17 mouse cellular contexts compared by ENCODE assay signal in genomic region chr6:117251383-117251925, GRCm38 (mm10).
DNase-seq lines count a peak whose midpoint lies in the region.
"Had no signal": no experiment of that assay in that cellular context is flagged by ENCODE, and none has a peak within 500 bp of the region (broad histone marks: within the 10 kb centered on the region; RNA-seq: fewer than 3 reads in every experiment).

No protein-coding gene starts in this region.

- H3K27ac ChIP-seq in heart, embryonic 10.5 days: no peak overlapping the region
- peak overlapping the region; percentile 25; the same call in 1 of the 2 replicates for H3K27ac ChIP-seq in embryonic facial prominence, embryonic 10.5 days (replicated peaks)
- H3K27ac ChIP-seq: midbrain, embryonic 13.5 days; neural tube, embryonic 13.5 days had no signal

- H3K4me3 ChIP-seq in heart, embryonic 10.5 days: no peak overlapping the region
- H3K4me3 ChIP-seq in embryonic facial prominence, embryonic 10.5 days: no peak overlapping the region
- H3K4me3 ChIP-seq: midbrain, embryonic 13.5 days; neural tube, embryonic 13.5 days had no signal

- H3K36me3 ChIP-seq in heart, embryonic 10.5 days: no peaks in the 10 kb centered on the region
- H3K36me3 ChIP-seq in embryonic facial prominence, embryonic 10.5 days (replicated peaks): no peaks in the 10 kb centered on the region
- H3K36me3 ChIP-seq: midbrain, embryonic 13.5 days; neural tube, embryonic 13.5 days had no signal

- peaks cover 70% of the 10 kb centered on the region for H3K4me1 ChIP-seq in heart, embryonic 10.5 days
- peaks cover 51% of the 10 kb centered on the region for H3K4me1 ChIP-seq in embryonic facial prominence, embryonic 10.5 days

- intact Hi-C loops in heart, postnatal 25 days (cut with DNase I): no loop called here
- intact Hi-C loops in heart, postnatal 10 days (cut with DNase I): loop anchor here (5.0 kb wide), 1 partner anchor 76 kb away; no protein-coding TSS in a partner anchor
- intact Hi-C loops in left cerebral cortex, postnatal 25 days (cut with DNase I): no loop called here

- H3K27me3 ChIP-seq in heart, embryonic 10.5 days (ENCODE audit: insufficient read depth, poor library complexity, severe bottlenecking): peaks cover 3% of the 10 kb centered on the region; the same call in 1 of the 2 replicates
- no peaks in the 10 kb centered on the region for H3K27me3 ChIP-seq in embryonic facial prominence, embryonic 10.5 days (replicated peaks; ENCODE audit: low read depth, poor library complexity, severe bottlenecking)
- H3K27me3 ChIP-seq: midbrain, embryonic 13.5 days; neural tube, embryonic 13.5 days; Patski had no signal

- DNase-seq in cerebellum, postnatal 10 days: peak; percentile 44 to 48
- no peak for DNase-seq in cerebellum, adult 8-10 months
- peak; percentile 88 for DNase-seq in heart, embryonic 10.5 days (ENCODE audit: low spot score)
- DNase-seq in heart, postnatal 25 days (ENCODE audit: low spot score): no peak
- DNase-seq in embryonic facial prominence, embryonic 10.5 days (ENCODE audit: low spot score): no peak
- DNase-seq in heart, postnatal 10 days: peak; percentile 44 to 46
- no peak for DNase-seq in thymus, postnatal 14 days
- no peak for DNase-seq in left cerebral cortex, postnatal 25 days (ENCODE audit: low spot score in 2 of 2)
- DNase-seq: adrenal gland, adult 8-10 months; cerebellum, postnatal 14 days; gastrocnemius, postnatal 14 days; kidney, postnatal 10 days; liver; lung, postnatal 10 days had no signal

- WGBS in heart, embryonic 10.5 days: 28% methylated on average over 12 of the region's 12 CpGs
- whole genome bisulfite sequencing in embryonic facial prominence, embryonic 10.5 days: 71% methylated on average over 12 of the region's 12 CpGs

- H3K9me3 ChIP-seq in heart, embryonic 10.5 days: no peaks in the 10 kb centered on the region
- no peaks in the 10 kb centered on the region for H3K9me3 ChIP-seq in embryonic facial prominence, embryonic 10.5 days
- H3K9me3 ChIP-seq: midbrain, embryonic 13.5 days; neural tube, embryonic 13.5 days had no signal

Comparison
In these comparisons a context has a peak if more than half of its experiments do, and no peak if none do; other contexts are left out.
1. DNase-seq: peak in cerebellum, postnatal 10 days (2 of 2), heart, embryonic 10.5 days (single experiment) and heart, postnatal 10 days (2 of 2); none in cerebellum, adult 8-10 months (single experiment), heart, postnatal 25 days (single experiment), embryonic facial prominence, embryonic 10.5 days (single experiment), thymus, postnatal 14 days (single experiment) and left cerebral cortex, postnatal 25 days (0 of 2).